Mouse (Mus musculus): ENCODE measurements around the gene Trim69. TPM values are rescaled to one million over a fixed set of nuclear protein-coding genes. Genes with fewer than 3 reads are reported as not detected.

Gene Trim69
- polyA plus RNA-seq, 1 experiment from 2014 or later, result not detected

DNA sequence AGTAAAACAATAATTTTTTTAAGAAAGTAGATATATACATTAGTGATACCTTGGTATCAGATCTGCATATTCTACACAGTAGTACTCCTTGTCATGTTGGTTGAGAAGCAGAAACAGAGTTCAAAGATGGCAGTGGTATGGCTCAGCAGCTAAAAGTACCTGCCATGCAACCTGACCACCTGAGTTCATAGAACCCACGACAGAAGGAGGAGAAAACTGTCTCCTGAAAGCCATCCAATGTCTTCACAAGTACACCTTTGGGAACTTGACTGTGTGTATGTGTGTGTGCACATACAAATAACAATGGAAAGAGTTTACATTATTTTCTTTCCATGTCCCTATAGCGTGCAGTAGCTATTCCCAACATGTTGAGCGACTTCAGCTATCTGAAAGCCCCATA, 10.8 kb upstream of the Trim69 start:
- ATAC-seq (no peak), DNase-seq (no peak)
- no peaks in the 10 kb centered on the region for H3K9me3 ChIP-seq (ENCODE audit: low read length)
- H3K27ac ChIP-seq (ENCODE audit: low read depth), result no peak overlapping the region
- peaks cover 41% of the 10 kb centered on the region for H3K36me3 ChIP-seq (replicated peaks; ENCODE audit: insufficient read depth, low read length)
- peak overlapping the region; percentile 85 for H3K4me3 ChIP-seq (ENCODE audit: low read depth, low read length)
- WGBS (ENCODE audit: insufficient replicate concordance), result 78% methylated on average over 3 of the region's 3 CpGs
- H3K4me1 ChIP-seq (ENCODE audit: insufficient read depth), result peaks cover 32% of the 10 kb centered on the region
- H3K4me2 ChIP-seq (ENCODE audit: low read depth, low read length), result peak overlapping the region; percentile 79
- H3K9ac ChIP-seq (replicated peaks), result 0 out of 2 replicates have a peak overlapping the region, but pooled peaks have one; percentile 31
- no peaks in the 10 kb centered on the region for H3K27me3 ChIP-seq (ENCODE audit: insufficient read depth, low read length)
- no peak for TF ChIP-seq CTCF (IDR thresholded peaks at IDR 0.05; ENCODE audit: low read depth)
- no peak for TF ChIP-seq EP300 (IDR thresholded peaks at IDR 0.05; ENCODE audit: low read depth)

DNA sequence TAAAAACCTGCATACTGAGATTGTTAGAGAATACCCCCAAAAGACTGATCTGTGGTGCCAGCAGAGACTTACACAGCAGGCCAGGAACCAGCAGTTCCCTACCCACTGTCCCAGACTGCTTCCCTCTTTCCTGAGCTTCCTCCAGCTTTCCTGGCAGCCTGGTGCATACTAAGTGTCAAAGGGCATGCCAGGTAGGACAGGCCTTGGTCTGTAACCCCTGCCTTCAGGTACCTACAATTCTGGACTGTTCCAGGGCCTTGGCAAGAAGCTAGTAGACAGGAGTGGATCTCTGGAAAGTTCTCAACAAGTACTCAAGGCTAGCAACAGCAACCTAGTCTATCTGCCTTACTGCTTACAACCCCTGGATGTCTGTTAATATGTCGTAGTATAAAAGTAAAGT, 9.3 kb upstream of the Trim69 start:
- TF ChIP-seq EP300 (IDR thresholded peaks at IDR 0.05; ENCODE audit: low read depth), result no peak
- no peak for TF ChIP-seq CTCF (IDR thresholded peaks at IDR 0.05; ENCODE audit: low read depth)
- Histone ChIP-seq H3K4me3 (ENCODE audit: low read depth, low read length) (no peak overlapping the region), H3K4me2 (ENCODE audit: low read depth, low read length) (peak overlapping the region; percentile 79), H3K4me1 (ENCODE audit: insufficient read depth) (peaks cover 42% of the 10 kb centered on the region), H3K9ac (replicated peaks) (no peak overlapping the region), H3K27me3 (ENCODE audit: insufficient read depth, low read length) (no peaks in the 10 kb centered on the region), H3K36me3 (replicated peaks; ENCODE audit: insufficient read depth, low read length) (peaks cover 44% of the 10 kb centered on the region), H3K9me3 (ENCODE audit: low read length) (no peaks in the 10 kb centered on the region), H3K27ac (ENCODE audit: low read depth) (no peak overlapping the region)
- no peak for DNase-seq
- ATAC-seq, result no peak
- 79% methylated on average over 1 of the region's 1 CpGs for WGBS (ENCODE audit: insufficient replicate concordance)

- Histone ChIP-seq H3K27ac (ENCODE audit: low read depth) (0 out of 2 replicates have a peak overlapping the region, but pooled peaks have one; percentile 17), H3K4me2 (ENCODE audit: low read depth, low read length) (no peak overlapping the region), H3K27me3 (ENCODE audit: insufficient read depth, low read length) (no peaks in the 10 kb centered on the region), H3K9ac (replicated peaks) (no peak overlapping the region), H3K4me1 (ENCODE audit: insufficient read depth) (peaks cover 38% of the 10 kb centered on the region), H3K36me3 (replicated peaks; ENCODE audit: insufficient read depth, low read length) (peaks cover 44% of the 10 kb centered on the region), H3K4me3 (ENCODE audit: low read depth, low read length) (no peak overlapping the region), H3K9me3 (ENCODE audit: low read length) (no peaks in the 10 kb centered on the region)
- DNase-seq (no peak), ATAC-seq (no peak)
- WGBS (ENCODE audit: insufficient replicate concordance), result 63% methylated on average over 3 of the region's 3 CpGs
- TF ChIP-seq CTCF (IDR thresholded peaks at IDR 0.05; ENCODE audit: low read depth), result no peak
- TF ChIP-seq EP300 (IDR thresholded peaks at IDR 0.05; ENCODE audit: low read depth), result no peak
These were observed 7.7 kb upstream of the Trim69 start for GRCm38 (mm10) chr2:122152850-122153249.

GRCm38 (mm10) chr2:122153681-122154365, 6.7 kb upstream of the Trim69 start:
- 0 out of 2 replicates have a peak overlapping the region, but pooled peaks have one; percentile 42 for H3K27ac ChIP-seq (ENCODE audit: low read depth)
- no peak overlapping the region for H3K4me3 ChIP-seq (ENCODE audit: low read depth, low read length)
- DNase-seq (no peak), ATAC-seq (no peak)
- H3K27me3 ChIP-seq (ENCODE audit: insufficient read depth, low read length), result no peaks in the 10 kb centered on the region
- TF ChIP-seq EP300 (IDR thresholded peaks at IDR 0.05; ENCODE audit: low read depth) (no peak), CTCF (IDR thresholded peaks at IDR 0.05; ENCODE audit: low read depth) (no peak)
- 57% methylated on average over 6 of the region's 7 CpGs for WGBS (ENCODE audit: insufficient replicate concordance)
- peaks cover 38% of the 10 kb centered on the region for H3K4me1 ChIP-seq (ENCODE audit: insufficient read depth)
- no peak overlapping the region for H3K9ac ChIP-seq (replicated peaks)
- no peak overlapping the region for H3K4me2 ChIP-seq (ENCODE audit: low read depth, low read length)
- peaks cover 44% of the 10 kb centered on the region for H3K36me3 ChIP-seq (replicated peaks; ENCODE audit: insufficient read depth, low read length)
- H3K9me3 ChIP-seq (ENCODE audit: low read length), result no peaks in the 10 kb centered on the region

DNA sequence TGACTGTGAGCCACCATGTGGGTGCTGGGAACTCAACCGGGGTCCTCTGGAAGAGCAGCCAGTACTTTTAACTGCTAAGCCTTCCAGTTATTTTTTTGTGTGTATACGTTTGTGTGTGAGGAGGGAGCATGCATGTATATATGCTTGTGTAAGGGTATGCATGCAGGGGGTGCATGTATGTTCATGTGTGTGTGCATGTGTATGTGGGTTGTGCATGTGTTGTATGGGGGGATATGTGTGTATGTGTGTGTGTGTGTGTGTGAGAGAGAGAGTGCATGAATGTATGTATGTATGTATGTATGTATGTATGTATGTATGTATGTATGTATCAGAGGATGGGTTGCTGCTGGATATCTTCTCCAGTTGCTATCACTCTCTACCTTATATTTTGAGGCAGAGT, 6.0 kb upstream of the Trim69 start:
- no peak overlapping the region for H3K4me2 ChIP-seq (ENCODE audit: low read depth, low read length)
- no peak for TF ChIP-seq CTCF (IDR thresholded peaks at IDR 0.05; ENCODE audit: low read depth)
- no peak for TF ChIP-seq EP300 (IDR thresholded peaks at IDR 0.05; ENCODE audit: low read depth)
- no peak overlapping the region for H3K9ac ChIP-seq (replicated peaks)
- H3K9me3 ChIP-seq (ENCODE audit: low read length), result no peaks in the 10 kb centered on the region
- no peaks in the 10 kb centered on the region for H3K27me3 ChIP-seq (ENCODE audit: insufficient read depth, low read length)
- peaks cover 34% of the 10 kb centered on the region for H3K4me1 ChIP-seq (ENCODE audit: insufficient read depth)
- H3K4me3 ChIP-seq (ENCODE audit: low read depth, low read length), result no peak overlapping the region
- H3K36me3 ChIP-seq (replicated peaks; ENCODE audit: insufficient read depth, low read length), result peaks cover 44% of the 10 kb centered on the region
- no peak for DNase-seq
- ATAC-seq, result no peak
- 0 out of 2 replicates have a peak overlapping the region, but pooled peaks have one; percentile 11 for H3K27ac ChIP-seq (ENCODE audit: low read depth)
- WGBS (ENCODE audit: insufficient replicate concordance), result 83% methylated on average over 2 of the region's 2 CpGs

- H3K4me1 ChIP-seq (ENCODE audit: insufficient read depth), result peaks cover 28% of the 10 kb centered on the region
- DNase-seq (no peak), ATAC-seq (no peak)
- no peak overlapping the region for H3K4me2 ChIP-seq (ENCODE audit: low read depth, low read length)
- H3K4me3 ChIP-seq (ENCODE audit: low read depth, low read length), result no peak overlapping the region
- peak overlapping the region; percentile 62 for H3K27ac ChIP-seq (ENCODE audit: low read depth)
- no peak overlapping the region for H3K9ac ChIP-seq (replicated peaks)
- no peak for TF ChIP-seq CTCF (IDR thresholded peaks at IDR 0.05; ENCODE audit: low read depth)
- no peak for TF ChIP-seq EP300 (IDR thresholded peaks at IDR 0.05; ENCODE audit: low read depth)
- H3K9me3 ChIP-seq (ENCODE audit: low read length), result no peaks in the 10 kb centered on the region
- 56% methylated on average over 2 of the region's 2 CpGs for WGBS (ENCODE audit: insufficient replicate concordance)
- H3K36me3 ChIP-seq (replicated peaks; ENCODE audit: insufficient read depth, low read length), result peaks cover 38% of the 10 kb centered on the region
- no peaks in the 10 kb centered on the region for H3K27me3 ChIP-seq (ENCODE audit: insufficient read depth, low read length)
These were observed 5.2 kb upstream of the Trim69 start for GRCm38 (mm10) chr2:122155292-122155691.
